Mouse (Mus musculus) layer of hippocampus, postnatal 14 days (tissue): ENCODE data around the gene Gabrr2. TPM values are rescaled to one million over a fixed set of nuclear protein-coding genes. Genes with fewer than 3 reads are reported as not detected.

Experiments used
- total RNA-seq, 2 experiments: library from RNA; stranded (reverse); gene quantifications; 2 replicates each; pipeline ENCODE4 v1.2.3; 2021

The Gabrr2 gene
- total RNA-seq, 2 experiments from 2014 or later: not detected

Other genes starting within 250 kb of the Gabrr2 start
- 10 to 100 TPM; 27.1 to 30.2 TPM for gene Ankrd6, start 112.2 kb upstream of the Gabrr2 start, total RNA-seq
- 10 to 100 TPM; 50.1 to 56.0 TPM for gene Rragd, start 80.0 kb upstream of the Gabrr2 start, total RNA-seq
- 100 to 1,000 TPM; 104 to 112 TPM for gene Ube2j1, start 31.6 kb upstream of the Gabrr2 start, total RNA-seq
- under 1 TPM; 0.21 to 0.41 TPM for gene Gabrr1, start 69.5 kb downstream of the Gabrr2 start, total RNA-seq
- gene Pm20d2, start 126.7 kb downstream of the Gabrr2 start, total RNA-seq: 10 to 100 TPM; 10.9 to 12.3 TPM
- gene Srsf12, start 146.0 kb downstream of the Gabrr2 start, total RNA-seq: 10 to 100 TPM; 29.2 to 33.8 TPM
- gene Pnrc1, start 227.2 kb downstream of the Gabrr2 start, total RNA-seq: 100 to 1,000 TPM in 1 of 2 experiments, 10 to 100 TPM in 1; 97.2 to 109 TPM
- gene Rngtt, start 247.3 kb downstream of the Gabrr2 start, total RNA-seq: 10 to 100 TPM; 20.9 to 23.3 TPM